Mouse (Mus musculus): ENCODE measurements around the gene F3.

DNA sequence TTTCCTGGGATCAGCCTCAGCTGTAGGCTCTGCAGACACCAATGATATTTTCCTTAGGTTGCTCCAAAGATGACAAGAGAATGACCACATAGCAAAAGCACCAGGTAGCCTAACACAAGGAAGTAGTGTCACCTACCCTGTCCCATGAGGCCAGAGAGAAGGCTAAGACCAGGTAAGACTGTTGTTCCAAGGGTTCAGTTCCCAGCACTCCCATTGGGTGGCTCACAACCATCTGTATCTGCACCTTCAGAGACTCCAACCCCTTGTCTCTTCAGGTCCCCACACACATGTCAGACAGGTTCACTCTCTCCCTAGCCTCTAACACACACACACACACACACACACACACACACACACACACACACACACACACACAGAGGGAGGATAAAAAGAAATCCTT is 8.0 kb upstream of the F3 start:
- TF ChIP-seq CTCF (IDR thresholded peaks at IDR 0.05; ENCODE audit: low read depth, low read length) (no peak), POLR2A (IDR thresholded peaks at IDR 0.05; ENCODE audit: borderline replicate concordance, low read depth, low read length) (no peak)

Measured in bone marrow macrophage, adult 2 months (primary cell).